Mouse (Mus musculus) cerebellum, postnatal 10 days (tissue): ENCODE measurements around the gene Cadm1.

Experiments
- DNase-seq, 2 experiments: peaks; one replicate each; pipeline ENCODE4 v3.0.0; 2021; ENCODE audit warnings: mixed read lengths in 2 of 2

Gene Cadm1

DNA sequence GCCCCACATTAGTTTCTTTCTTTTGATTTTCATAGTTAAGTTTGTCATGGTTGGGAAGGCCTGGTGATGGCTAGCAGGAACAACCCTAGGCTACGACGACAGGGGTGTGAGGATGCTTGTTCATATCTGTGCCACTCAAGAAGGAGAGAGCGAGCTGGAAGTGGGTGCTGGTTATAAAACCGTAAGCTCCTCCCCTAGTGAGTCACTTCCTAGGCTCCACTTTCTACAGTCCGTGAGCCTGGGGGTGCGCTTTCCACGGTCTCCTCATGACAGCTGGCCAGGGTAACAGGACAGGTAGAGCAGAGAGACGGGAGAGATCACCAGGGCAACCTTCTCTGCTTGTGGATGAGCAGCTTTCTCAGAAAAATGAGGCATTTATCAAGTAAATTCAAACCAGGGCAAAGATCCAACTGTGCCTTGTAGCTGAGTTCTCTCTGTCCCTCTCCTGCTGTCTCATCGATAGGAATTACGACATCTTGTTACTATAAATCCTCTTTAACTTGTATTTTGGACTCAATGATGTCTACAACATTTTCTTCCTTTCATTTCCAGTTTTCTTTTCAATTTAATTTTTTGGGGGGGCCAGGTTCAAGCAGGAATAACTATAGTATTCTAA, 23.1 kb downstream of the Cadm1 start:
- DNase-seq: no peak

DNA sequence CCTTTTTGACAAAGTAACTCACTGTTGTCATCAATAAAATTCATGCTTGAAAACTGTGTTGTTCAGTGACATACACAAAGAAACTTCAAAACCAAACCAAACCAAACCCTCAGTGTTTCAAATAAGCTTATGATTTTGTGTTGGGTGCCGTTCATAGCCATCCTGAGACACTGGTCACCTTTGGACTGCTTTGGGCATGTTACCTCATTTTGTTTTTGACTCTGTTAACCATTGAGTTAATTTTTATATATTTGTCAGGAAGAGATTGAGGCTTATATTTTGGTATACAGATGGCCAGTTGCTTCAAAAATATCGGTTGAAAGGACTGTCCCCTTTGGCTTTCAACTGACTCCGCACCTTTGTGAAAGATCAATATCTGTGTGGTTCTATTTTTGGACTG, 30.8 kb downstream of the Cadm1 start:
- DNase-seq: no peak

DNA sequence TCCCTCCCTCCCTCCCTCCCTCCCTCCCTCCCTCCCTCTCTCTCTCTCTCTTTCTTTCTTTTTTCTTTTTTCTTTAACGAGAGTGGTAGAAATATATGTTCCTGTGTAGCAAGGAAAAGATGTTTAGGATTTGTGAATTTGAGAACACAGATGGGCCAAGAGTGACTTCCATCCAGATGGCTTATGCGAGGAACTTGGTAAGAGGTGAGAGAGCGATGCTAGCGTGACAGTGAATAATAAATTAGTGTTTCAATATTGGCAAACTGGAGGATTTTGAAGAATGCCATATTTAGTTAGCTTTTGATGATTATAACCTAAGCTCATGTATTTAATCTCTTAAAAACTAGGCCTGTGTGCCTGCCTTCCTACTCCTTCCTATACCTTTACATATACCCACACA, 31.6 kb downstream of the Cadm1 start:
- DNase-seq: no peak

DNA sequence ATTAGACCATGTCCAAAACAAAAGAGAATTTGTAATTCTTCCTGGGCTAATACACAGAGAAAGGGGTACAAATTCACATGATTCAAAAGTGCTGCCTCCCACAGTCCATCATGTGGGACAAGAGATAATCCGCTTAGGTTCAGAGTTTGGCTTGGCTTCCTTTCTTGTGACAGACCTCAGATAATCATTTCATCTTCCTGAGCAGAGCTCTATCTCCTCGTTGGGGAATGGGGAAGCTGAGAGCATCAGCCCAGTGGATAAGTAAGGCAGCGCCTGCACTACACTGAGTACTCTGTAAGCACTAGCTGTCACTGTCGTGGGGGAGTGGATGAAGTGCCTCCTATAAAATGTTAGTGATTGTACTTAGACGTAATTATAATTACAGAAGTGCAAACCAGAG, 35.1 kb downstream of the Cadm1 start:
- DNase-seq: peak; percentile 19 to 25

DNA sequence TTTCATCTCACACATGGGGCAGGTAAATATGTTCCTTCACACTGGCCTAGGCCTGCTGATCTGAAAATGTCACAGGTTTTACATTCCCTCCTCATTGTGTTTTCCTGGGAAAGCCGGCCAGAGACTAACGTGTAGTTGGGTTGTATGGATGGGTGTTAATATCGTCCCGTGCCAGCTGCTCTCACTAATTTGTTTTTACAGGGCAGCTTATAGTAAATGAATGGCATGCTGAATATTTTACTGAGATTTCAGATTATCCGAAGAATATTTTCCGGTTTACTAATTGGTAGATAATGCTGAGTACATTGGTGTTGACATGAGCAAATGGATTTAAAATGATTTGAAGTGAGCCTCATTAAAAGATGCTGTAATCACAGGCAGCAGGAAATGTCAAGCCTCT, 37.9 kb downstream of the Cadm1 start:
- no peak for DNase-seq

DNA sequence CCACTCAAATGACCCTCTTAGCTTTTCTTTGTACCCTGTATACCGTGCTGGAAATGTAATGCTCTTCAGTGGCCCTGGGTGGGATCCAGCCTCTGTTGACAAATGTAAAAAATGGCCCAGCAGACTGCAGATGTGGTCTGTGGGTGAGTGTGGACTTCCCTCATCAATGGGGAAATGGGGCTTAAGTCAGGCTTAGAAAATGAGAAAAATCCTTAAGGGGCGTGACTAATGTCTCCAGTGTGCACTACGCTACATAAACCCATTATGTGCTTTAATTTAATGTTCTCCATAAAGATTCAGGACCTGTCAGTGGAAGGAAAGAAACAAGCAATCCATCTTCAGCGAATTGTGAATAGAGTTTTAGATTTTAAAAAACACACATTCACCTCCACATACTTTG, 40.2 kb downstream of the Cadm1 start:
- DNase-seq: no peak

DNA sequence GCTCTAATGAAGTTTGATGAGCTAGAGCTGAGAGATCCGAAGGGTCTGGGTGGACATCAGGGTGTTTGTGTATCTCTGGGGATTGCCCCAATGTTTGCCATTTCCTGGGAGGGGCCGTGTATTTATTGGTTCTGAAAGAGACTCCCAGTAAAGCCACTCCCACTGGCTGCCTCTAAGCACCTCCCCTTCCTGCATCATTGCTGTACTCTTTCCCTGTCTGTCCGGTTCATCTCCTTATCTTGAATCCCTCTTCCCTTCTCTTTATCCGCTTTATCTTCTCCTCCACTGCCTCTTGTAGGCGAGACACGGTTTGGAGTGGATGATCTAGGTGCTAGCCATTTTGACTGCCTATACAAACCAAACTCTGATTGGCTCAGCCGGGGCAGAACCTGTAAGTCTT, 41.5 kb downstream of the Cadm1 start:
- no peak for DNase-seq

DNA sequence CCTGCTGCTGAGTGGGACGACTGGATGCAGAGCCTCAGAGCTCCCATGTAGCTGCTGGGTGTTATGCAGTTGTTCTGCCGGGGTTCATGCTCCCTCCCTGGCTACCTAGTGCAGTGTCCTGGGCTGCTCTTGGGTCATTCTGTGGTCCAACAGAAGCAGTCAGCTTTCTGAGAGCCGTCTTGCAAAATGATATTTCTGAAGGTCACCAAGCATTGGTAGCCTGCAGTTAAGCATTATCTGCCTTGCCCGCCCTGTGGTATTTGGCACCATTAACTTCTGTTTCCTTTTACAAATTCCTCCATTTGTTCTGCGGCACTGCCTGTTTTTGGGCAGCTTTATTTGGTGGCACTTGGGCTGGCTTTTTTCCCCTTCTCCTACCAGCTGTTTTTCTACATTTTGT, 42.2 kb downstream of the Cadm1 start:
- DNase-seq: no peak

DNA sequence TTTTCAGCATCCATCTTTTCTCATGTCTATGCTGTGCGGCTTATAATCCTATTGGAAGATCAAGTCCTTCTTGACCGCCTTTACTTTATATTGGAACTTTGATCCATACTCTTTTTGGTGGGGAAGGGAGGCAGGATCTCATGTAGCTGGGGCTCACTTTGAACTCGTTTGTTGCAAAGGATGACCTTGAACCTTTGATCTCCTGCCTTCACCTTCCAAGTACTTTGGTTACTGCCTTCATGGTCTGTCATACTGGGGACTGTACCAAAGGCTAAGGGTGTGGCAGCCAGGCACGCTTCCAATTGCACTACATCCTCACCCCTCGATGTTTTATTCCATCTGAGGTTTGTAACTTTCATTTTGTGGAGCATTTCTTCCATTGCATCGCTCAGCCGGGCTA, 43.5 kb downstream of the Cadm1 start:
- no peak for DNase-seq

DNA sequence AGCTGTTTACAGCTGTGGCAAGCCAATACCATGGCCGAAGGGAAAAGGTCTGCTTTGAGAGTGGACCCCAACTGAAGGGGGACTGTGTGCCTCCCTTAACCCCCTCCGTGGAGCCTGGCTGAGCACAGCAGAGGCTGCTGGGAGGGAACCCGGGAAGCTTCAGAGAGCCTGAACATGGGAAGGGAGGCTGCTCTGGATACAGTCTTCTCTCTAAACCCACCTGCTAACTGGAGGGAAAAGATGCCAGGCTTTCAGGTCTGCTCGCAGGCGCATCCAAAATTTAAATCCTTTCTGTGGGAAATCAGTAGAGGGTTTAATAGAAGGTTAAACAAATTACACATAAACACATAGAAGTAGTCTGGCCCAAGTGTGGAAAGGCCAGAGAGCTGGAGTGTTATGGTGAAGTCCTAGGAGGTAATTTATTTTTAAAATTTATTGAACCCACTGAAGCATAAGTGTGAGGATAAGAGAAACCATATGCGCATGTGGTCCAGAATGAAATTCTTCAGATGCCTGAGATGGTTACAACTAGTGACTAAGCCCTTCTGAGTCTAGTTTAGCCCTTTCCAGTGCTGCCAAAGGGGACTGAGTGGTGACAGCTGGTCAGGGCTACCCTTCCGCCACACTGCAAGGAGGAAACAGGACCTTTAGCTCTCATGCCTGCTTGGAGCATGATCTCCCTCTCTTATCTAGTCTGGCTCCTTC, 44.9 kb downstream of the Cadm1 start:
- DNase-seq: peak; percentile 40 to 42

DNA sequence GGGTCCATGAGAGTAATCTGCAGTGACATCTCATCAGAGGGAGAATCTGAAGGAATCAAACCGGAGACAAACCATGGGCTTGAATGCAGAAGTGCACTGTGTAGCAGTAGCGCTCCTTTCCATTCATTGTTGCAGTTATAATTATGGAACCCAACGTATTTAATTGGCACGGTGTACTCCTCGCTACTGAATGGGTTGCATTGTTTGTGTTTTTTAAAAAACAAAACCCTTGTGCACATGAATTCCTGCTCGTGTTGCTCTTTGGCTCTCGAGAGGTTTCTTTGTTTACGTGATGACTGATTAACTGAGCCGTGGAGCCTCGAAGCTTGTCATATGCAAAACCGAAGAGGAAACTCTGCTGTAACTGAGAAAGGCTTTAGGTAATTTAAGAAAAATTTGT, 45.8 kb downstream of the Cadm1 start:
- no peak for DNase-seq

DNA sequence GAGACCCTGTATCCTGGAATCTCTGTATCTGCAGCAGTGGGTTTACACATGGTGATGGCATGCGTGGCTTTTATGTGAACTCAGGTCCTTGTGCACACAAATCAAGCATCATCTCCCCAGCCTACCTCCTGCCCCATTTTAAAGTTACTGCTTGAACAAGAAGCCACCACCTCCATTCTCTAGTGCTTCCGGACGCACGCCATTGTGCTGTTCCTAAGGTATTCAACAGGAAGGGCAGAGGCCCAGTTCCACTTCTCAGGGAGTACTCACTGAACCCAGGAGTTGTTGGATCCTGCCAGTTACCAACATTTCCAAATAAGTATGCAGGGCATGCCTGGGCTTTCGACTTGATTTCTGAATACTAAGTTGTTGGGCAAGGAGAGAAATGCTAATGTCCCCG, 49.5 kb downstream of the Cadm1 start:
- DNase-seq: no peak

DNA sequence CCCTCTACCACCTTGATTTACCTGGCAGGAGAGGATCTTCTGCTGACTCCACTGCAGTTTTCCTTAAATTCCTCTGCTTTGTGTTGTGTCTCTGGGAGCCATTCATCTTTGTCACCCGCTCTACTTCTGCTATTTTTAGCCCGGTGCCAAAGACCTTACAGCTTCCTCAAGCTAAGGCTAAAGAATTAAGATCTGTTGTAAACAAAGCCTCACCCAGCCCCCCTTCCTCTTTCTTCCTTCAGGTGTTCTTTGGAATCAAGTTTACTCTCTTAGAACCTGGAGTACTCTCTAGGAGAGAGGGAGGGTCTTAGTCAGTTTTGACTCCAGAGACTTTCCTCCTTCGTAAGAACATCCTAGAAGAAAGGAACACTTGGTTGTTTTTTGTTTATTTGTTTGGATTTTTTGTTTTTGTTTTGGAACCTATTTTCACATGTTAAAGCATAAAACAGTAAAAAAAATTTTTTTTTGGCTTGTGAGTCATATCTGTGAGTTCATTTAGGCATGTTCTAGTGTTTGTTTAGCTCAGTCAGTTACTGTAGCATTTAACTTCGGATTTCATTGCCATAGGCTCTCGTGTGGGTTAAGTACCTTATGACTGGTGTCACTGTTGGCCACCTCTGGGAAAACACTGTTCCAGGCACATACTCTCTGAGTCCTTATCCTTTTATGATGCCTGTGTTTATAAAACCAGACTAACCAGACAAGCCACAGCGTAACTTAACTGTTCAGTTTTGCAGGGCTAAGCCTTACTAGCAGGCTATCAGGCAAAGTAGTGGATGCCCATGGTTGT, 51.8 kb downstream of the Cadm1 start:
- no peak for DNase-seq

DNA sequence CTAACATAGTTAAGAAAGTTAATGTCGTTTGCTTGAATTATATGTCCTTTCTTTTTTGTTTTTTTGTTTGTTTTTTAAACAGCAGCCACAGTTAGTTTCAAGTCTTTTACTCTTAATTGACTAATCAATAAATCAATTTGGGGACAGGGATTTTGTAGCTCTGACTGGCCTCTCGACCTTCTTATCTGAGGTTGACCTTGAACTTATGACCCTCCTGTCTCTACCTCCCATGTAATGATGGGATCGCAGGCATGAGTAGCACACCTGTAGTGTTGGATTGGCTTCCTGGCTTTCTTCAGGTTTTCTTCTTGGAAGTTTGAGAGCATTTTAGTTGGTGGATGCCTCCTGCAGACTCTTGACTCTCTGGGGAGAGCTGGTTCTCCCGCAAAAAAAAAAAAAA, 53.3 kb downstream of the Cadm1 start:
- no peak for DNase-seq

DNA sequence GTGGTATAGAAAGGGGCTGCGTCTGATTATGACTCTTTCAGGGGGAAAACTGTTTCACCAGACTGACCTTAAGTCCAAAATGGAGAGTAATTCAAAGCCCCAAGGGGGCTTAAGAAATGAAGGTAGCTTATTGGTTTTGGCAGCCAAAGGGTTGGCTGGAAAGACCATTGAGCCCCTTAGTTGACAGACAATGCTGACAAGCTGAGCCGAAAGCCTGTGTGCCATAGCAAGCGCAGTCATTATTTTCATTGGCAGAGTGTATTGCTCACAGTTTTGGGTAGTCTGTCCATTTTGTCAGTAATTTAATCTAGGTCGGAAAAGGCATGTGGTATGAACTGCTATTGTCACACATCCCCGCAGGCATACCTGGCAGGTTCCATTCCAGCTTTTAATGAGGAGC, 56.2 kb downstream of the Cadm1 start:
- DNase-seq: no peak

DNA sequence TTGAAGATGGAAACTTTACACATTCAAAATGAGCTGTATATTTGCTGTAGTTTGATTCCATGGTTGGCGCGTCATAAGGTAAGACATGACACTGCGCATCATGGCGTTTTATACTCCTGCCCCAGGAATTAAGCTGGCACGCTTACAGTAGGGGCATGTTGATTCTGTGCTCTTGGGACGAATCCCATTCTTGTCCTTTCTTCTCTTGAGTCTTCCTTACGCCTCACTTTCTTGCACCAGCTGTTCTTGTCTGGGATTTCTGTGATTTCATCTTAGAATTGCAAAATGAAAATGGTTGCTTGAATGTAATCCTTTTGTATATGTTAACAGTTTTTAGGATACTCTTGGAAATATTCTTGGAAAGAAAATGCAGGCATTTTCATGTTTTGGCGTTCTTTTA, 56.9 kb downstream of the Cadm1 start:
- DNase-seq: peak in 1 of 2 experiments; percentile 20

DNA sequence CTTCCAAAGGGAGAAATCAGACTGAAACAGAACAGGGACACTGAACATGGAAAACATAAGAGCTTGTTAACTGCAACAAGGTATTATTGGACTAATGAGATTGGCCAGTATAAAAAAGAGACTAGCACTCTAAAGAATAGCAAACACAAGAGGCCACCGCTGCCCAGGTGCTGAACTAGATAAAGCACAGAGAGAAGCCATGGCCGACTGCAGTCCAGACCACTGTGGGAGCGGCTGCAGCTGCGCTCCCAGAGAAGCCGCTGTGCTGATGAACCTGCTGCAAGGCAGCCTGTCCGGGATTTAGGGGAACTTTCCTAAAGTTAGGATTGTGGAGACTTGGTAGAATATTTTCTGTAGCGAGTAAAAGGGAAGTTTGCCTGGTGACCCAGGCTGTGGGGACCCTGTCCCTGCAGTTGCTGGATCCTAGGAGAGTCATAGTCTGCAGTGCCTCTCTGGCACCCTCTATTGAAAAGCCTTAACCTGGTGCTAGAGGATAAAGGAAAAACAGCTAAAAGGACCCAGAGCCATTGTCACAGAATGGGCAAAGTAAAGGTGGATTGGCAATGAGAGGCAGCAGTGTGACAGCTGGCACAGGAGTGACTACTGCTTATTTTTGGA, 57.7 kb downstream of the Cadm1 start:
- DNase-seq: peak; percentile 70 to 76

DNA sequence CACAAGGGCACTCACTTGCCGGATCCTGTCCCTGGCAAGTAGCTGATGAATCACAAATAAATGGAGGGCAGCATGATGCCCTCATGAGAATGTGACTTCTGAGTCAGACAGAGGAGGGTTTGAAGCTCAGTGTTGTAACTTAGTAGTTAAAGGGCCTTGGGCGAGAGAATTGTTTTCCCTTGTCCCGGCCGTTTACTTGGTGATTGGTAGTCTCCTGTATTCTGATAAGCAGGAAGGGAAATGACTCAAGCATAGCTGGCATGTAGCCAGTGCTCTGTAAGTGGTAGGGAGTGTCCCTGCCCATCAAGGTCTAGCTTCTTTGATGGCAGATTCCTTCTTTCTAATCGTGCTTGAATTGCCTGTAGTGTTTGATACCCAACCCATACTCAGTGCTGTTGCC, 59.9 kb downstream of the Cadm1 start:
- peak; percentile 36 to 38 for DNase-seq

DNA sequence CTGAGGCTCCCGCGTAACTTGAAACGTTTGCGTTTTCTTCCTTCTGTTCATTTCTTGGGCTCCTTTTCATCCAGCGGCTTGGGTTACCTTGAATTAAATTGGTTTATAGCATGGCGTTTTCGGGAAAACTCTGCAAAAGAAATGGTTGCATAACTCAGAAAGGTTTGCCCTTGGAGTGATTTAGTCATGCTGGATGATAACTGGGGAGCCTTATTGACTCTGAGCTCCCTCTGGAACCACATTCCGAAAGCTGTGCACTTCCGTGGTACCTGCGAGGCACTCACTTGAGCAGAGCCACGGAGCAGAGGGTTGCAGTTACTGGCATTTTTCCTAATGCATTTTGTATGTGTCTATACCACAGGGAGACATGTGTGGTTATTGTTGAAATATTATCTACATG, 71.6 kb downstream of the Cadm1 start:
- no peak for DNase-seq

DNA sequence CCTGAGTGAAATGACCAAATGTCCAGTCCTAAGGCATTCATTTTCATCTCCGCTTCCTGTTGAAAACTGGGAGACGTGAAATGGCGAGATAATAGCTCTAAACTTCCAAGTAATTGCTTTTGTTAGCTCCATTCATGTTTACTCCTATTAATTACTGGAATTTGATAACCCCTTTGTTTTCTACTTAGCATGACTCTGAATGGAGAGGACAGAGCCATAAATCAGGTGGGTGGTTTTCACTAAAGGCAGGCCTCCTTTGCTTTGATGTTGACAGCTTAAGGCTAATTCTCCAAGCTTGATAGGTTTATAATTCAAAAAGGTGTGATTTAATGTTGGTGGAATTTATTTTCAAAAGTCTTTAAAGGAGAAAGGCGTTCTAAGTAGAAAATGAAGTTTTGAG, 74.0 kb downstream of the Cadm1 start:
- no peak for DNase-seq

DNA sequence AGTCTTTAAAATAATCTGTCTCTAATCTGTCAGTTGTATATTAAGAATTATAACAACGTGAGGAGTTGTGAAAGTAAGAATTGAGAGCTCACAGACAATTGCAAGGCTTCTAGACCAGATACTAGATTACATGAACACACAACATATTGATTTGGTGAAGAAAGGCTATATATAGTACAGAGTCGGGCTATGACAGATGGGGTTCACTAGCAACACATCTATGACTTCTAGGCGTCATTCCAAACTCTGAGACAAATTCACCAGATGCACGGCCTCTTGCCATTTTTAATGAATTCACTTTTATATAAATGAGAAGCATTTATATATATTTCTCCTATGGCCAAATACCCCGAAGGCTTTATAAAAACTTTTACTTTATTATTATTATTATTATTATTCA, 75.7 kb downstream of the Cadm1 start:
- DNase-seq: peak; percentile 20 to 53

DNA sequence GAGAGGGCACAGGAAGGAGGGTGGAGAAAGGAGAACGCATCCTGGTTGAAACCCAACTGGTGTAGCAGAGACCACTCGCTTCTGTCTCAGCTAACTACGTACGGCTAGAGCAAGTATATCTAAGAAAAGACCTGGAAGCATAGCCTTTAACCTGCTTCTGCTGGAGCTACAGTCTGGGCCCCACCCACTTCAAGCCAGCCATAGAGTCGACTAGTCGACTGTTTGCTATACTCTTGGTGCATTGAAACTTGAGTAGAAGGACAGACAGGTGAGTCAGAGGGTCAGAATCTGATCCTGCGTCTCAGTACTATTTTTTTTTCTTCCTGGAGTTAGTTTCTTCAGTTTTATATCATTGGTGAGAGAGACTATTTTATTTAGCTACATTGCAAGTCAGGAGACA, 78.5 kb downstream of the Cadm1 start:
- DNase-seq: no peak

DNA sequence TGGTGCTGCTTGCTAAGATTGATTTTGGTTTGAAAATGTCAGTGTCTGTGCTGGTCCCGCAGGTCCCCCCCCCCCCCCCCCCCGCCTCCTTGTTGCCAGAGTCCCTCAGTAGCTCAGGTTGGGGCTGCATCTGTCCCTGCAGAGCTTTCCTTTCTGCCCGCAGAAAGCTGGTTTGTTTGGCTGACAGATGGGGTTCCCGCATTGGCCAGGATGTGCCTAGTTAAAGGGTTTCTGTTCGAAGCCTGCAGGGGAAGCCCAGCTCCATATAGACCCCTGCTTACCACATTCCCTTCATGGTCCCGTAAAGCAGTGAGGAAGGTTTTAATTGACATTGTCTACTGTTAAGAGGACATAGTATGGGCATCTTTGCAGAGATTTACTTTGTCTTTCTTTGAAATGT, 78.9 kb downstream of the Cadm1 start:
- peak; percentile 37 to 52 for DNase-seq

DNA sequence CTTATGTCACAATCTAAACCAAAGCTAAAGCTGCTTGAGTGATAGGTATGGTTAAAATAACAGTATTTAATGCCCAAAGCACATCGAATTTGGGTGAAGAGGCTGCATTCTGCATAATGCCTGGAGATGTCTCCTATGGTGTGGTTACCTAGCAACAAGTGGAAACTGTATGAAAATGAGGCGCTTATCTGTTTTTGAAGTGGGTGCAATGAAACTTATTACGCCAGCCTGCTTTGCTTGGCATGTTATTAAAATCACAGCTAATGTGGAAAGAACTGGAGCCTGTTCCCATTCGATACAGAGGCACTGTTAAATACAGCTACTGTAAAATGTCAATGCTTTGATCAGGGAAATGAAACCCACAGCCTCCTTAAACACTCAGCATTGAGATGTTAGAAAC, 79.5 kb downstream of the Cadm1 start:
- DNase-seq: no peak
